Mouse (Mus musculus) heart, adult 2 months (tissue): ENCODE results near the gene Numb.

Experiments
- CTCF ChIP-seq: fragments of 200-600 bp; IDR thresholded peaks from 2 replicates; pipeline ENCODE4 v1.8.1; 2022; ENCODE audit warnings: antibody characterized with exemption, mild to moderate bottlenecking, moderate library complexity
- EP300 ChIP-seq: fragments of 200-500 bp; IDR thresholded peaks from 2 replicates; pipeline ENCODE4 v1.6.1; 2011; ENCODE audit warnings: low read depth, low read length, control low read depth; ENCODE audit not compliant: insufficient read depth

- no peak for TF ChIP-seq EP300
- no peak for TF ChIP-seq CTCF
Observed at GRCm38 (mm10) chr12:83864501-83864900, 57.2 kb downstream of the Numb start.
